Mouse (Mus musculus) gastrocnemius, postnatal 36 days (tissue): ENCODE measurements around the gene Slc20a1. TPM values are rescaled to one million over a fixed set of nuclear protein-coding genes. Genes with fewer than 3 reads are reported as not detected.

Source experiments
- DNase-seq, 2 experiments: peaks; one replicate each; pipeline ENCODE4 v3.0.0; 2022
- intact Hi-C: fragments of 180-260 bp; cut with DNase I; formaldehyde crosslinking; loops from one replicate; pipeline ENCODE4 v1.15.1; 2025
- long read RNA-seq, 2 experiments: library from polyadenylated mRNA; stranded (forward); transcript quantifications; one replicate each; pipeline ENCODE4 v2.0.0; 2021
- total RNA-seq, 2 experiments: library from RNA; stranded (reverse); gene quantifications; 2 replicates each; pipeline ENCODE4 v1.2.3; 2021

Slc20a1 gene
- total RNA-seq: 10 to 100 TPM in 1 of 2 experiments, 1 to 10 TPM in 1; 7.9 to 10.5 TPM
- long read RNA-seq, experiment 1, partial matches to known transcripts: 0 of 3 reads
- long read RNA-seq, experiment 1, other reads (novel, unspliced or antisense): 3 of 3 reads
- long read RNA-seq, experiment 2, partial matches to known transcripts: 0 of 5 reads
- long read RNA-seq, experiment 2, other reads (novel, unspliced or antisense): 5 of 5 reads

GRCm38 (mm10) chr2:129198436-129199327, at the start of gene Slc20a1:
Slc20a1 (plus strand) TSS chr2:129198764.
- DNase-seq: peak; percentile 98 to 99
- intact Hi-C loops: no loop called here

GRCm38 (mm10) chr2:129148836-129149235, 49.7 kb upstream of the Slc20a1 start:
- no peak for DNase-seq
- intact Hi-C loops: no loop called here

GRCm38 (mm10) chr2:129150386-129150785, 48.2 kb upstream of the Slc20a1 start:
- intact Hi-C loops: no loop called here
- DNase-seq: no peak

GRCm38 (mm10) chr2:129151111-129151510, 47.5 kb upstream of the Slc20a1 start:
- DNase-seq: no peak
- intact Hi-C loops: no loop called here

- no peak for DNase-seq
- intact Hi-C loops: no loop called here
Measured at GRCm38 (mm10) chr2:129152751-129153150, 45.8 kb upstream of the Slc20a1 start.

GRCm38 (mm10) chr2:129164815-129165214, 33.7 kb upstream of the Slc20a1 start:
- intact Hi-C loops: no loop called here

GRCm38 (mm10) chr2:129166466-129167463, 31.8 kb upstream of the Slc20a1 start:
- DNase-seq: no peak
- intact Hi-C loops: no loop called here

More at GRCm38 (mm10) chr2:129164815-129165214, 33.7 kb upstream of the Slc20a1 start:
- no peak for DNase-seq

GRCm38 (mm10) chr2:129173386-129173785, 25.2 kb upstream of the Slc20a1 start:
- DNase-seq: no peak
- intact Hi-C loops: no loop called here

GRCm38 (mm10) chr2:129174474-129174873, 24.1 kb upstream of the Slc20a1 start:
- intact Hi-C loops: loop anchor here (1.0 kb wide), 1 partner anchor 85 kb away; no protein-coding TSS in a partner anchor
- peak; percentile 15 to 18 for DNase-seq

- no peak for DNase-seq
- intact Hi-C loops: no loop called here
Measured at GRCm38 (mm10) chr2:129175636-129176035, 22.9 kb upstream of the Slc20a1 start.

- intact Hi-C loops: no loop called here
- no peak for DNase-seq
Measured at GRCm38 (mm10) chr2:129176676-129177420, 21.7 kb upstream of the Slc20a1 start.

GRCm38 (mm10) chr2:129177661-129178060, 20.9 kb upstream of the Slc20a1 start:
- intact Hi-C loops: no loop called here
- DNase-seq: no peak

GRCm38 (mm10) chr2:129178182-129178908, 20.2 kb upstream of the Slc20a1 start:
- no peak for DNase-seq
- intact Hi-C loops: no loop called here

GRCm38 (mm10) chr2:129179946-129180853, 18.4 kb upstream of the Slc20a1 start:
- intact Hi-C loops: no loop called here
- DNase-seq: no peak

- intact Hi-C loops: no loop called here
- no peak for DNase-seq
Measured at GRCm38 (mm10) chr2:129181509-129181908, 17.1 kb upstream of the Slc20a1 start.

- no peak for DNase-seq
- intact Hi-C loops: no loop called here
Measured at GRCm38 (mm10) chr2:129182412-129182811, 16.2 kb upstream of the Slc20a1 start.

- DNase-seq: no peak
- intact Hi-C loops: no loop called here
Measured at GRCm38 (mm10) chr2:129183561-129184031, 15.0 kb upstream of the Slc20a1 start.

- intact Hi-C loops: no loop called here
- DNase-seq: no peak
Measured at GRCm38 (mm10) chr2:129184853-129185252, 13.7 kb upstream of the Slc20a1 start.
